Mouse (Mus musculus): ENCODE data around the gene Lmtk3.

Lmtk3 gene

GRCm38 (mm10) chr7:45783511-45784091, at the start of gene Lmtk3:
Gene Lmtk3 (plus strand): TSS chr7:45783738.
- DNase-seq (ENCODE audit: extremely low read depth, low read depth, low spot score) = no peak

GRCm38 (mm10) chr7:45739162-45739763, 44.3 kb upstream of the Lmtk3 start:
- DNase-seq (ENCODE audit: extremely low read depth, low read depth, low spot score) = no peak

GRCm38 (mm10) chr7:45739820-45740219, 43.7 kb upstream of the Lmtk3 start:
- DNase-seq (ENCODE audit: extremely low read depth, low read depth, low spot score) = no peak

DNA sequence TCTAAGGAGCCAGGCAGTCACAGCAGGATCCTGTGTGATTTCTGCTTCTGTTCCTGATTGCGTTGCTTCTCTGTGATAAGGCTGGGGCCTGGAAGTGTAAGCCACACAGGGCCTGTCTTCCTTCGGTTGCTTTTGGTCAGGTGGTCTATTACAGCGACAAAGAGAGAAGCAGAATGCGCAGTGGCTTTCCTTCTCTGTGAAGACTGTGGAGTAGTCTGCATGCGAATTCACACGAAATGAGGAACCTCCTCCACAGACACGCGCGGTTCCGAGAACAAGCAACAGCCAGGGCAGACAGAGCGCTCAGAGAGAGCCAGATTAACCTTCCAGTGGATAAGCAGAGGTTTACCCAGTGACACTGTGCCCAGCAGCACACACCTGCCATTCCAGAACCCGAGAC, 42.2 kb upstream of the Lmtk3 start:
- no peak for DNase-seq (ENCODE audit: extremely low read depth, low read depth, low spot score)

GRCm38 (mm10) chr7:45741777-45742176, 41.8 kb upstream of the Lmtk3 start:
- no peak for DNase-seq (ENCODE audit: extremely low read depth, low read depth, low spot score)

DNA sequence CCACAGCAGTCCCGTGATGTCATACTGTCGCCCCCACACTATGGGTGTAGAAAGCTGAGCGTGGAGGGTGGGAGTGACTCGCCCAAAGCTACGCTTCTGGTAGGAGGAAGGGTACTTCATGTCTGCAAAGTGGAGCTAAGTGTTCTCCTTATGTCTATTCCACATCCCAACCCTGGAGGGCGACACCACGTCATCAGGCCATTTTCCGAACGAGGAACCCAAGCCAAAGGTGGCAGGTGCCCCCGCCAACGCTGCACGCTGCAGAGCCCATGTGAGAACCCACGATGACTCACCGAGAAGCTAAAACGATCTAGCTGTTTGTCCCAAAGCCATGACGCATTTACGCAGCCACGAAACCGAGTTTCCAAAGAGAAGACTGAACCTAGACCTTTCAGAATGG, 41.2 kb upstream of the Lmtk3 start:
- DNase-seq (ENCODE audit: extremely low read depth, low read depth, low spot score) = no peak

GRCm38 (mm10) chr7:45744387-45744786, 39.2 kb upstream of the Lmtk3 start:
- DNase-seq (ENCODE audit: extremely low read depth, low read depth, low spot score) = no peak

DNA sequence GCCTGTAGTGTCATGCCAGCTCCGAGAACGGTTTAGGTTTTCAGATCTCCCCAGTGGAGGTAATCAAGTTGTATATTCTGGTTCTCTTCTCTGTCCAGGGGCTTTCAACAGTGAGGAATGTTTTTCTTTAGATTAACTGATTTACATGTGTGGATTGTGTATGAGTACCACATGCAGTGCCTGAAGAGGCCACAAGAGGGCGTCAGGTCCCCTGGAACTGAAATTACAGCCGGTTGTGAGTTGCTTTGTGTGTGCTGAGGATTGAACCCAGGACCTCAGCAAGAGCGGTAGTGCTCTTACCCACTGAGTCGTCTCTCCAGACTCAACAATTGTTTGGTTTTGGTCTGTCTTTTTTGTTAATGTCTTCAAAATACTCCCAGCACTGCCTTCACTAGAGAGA, 37.0 kb upstream of the Lmtk3 start:
- DNase-seq (ENCODE audit: extremely low read depth, low read depth, low spot score) = no peak

DNA sequence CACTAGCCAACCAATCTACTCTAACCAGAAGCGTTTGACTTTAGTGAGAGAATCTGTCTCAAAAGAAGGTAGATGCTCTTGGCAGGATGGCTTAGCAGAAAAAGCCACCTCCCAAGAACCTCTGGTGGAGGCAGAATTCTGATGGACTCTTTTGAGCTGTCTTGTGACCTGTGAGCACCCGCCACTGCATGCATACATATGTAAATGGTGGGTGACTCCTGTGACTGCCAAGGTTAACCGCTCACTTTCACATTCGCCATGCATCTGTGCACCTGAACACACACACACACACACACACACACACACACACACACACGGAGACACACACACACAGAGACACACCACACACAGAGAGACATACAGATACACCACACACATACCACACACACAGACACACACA, 36.1 kb upstream of the Lmtk3 start:
- no peak for DNase-seq (ENCODE audit: extremely low read depth, low read depth, low spot score)

DNA sequence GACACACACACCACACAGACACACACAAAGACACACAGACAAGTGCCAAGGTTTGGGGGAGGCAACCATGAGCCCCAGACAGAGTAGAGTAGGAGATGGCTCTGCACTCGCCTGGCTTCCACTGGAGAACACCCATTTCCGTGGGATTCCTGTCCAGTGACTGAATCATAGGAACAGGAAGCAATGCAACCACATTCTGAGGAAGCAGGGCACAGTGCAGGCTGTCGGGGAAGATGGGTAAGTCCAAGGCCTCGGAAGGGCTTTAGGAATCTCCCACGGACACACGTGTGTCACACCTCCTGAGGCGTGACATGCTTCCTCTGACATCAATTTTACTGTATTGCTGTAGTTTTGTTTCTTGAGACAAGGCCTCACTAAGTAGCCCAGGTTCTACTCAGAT, 35.4 kb upstream of the Lmtk3 start:
- no peak for DNase-seq (ENCODE audit: extremely low read depth, low read depth, low spot score)

DNA sequence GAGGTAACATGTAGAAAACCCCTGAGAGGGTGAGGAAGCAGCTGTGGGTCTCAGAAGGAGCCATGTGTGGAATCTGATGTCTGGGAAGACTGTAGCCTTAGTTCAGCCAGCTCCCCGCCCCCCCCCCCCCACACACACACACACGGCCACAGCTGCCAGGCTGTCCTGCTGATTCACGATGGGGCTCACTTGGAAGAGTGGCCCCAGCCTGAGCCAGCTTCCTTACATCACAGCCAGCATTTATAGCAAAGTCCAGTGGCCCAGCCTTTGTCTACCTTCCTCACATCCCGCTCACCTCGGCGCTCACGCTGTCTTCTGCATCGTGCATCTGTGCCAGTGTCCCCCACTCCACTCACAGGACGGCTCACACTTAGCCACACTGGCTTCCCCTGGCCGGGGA, 34.1 kb upstream of the Lmtk3 start:
- no peak for DNase-seq (ENCODE audit: extremely low read depth, low read depth, low spot score)

DNA sequence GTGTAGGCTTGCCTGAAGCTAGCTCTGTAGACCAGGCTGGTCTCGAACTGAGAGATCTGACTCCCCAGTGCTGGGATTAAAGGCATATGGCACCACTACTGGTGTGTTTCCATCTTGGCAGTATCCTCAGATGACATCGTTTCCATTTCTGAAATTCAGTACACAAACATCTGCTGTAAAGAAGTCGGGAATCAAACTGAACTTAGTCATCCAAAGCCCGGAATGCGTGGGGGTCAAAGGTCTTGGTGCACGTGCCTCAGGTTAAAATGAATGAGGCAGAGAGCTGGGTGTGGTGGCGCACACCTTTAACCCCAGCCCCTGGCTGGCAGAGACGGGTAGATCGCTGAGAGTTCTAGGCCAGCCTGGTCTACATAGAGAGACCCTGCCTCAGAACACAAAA, 33.4 kb upstream of the Lmtk3 start:
- no peak for DNase-seq (ENCODE audit: extremely low read depth, low read depth, low spot score)

- no peak for DNase-seq (ENCODE audit: extremely low read depth, low read depth, low spot score)
Observed at GRCm38 (mm10) chr7:45755703-45756102, 27.8 kb upstream of the Lmtk3 start.

- DNase-seq (ENCODE audit: extremely low read depth, low read depth, low spot score) = no peak
Observed at GRCm38 (mm10) chr7:45759400-45759799, 24.1 kb upstream of the Lmtk3 start.

DNA sequence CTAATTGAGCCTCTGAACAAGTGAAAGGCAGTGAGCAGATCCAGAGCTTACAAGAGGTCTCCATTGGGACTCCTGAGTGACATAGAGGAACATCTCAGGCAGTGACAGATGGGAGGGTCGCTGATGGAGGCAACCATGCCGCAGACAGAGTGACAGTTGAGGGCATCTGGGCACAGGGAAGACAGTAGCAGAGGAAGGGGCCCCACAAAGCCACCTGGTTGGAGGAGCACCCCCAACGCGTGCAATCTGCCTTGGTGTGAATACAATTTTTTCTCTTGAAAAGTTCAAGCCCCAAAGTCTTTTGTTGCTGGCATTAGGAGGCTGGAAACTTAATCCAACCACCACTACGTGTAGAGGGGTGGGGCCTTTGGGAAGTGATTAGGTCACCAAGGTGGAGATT, 23.4 kb upstream of the Lmtk3 start:
- DNase-seq (ENCODE audit: extremely low read depth, low read depth, low spot score) = no peak

- no peak for DNase-seq (ENCODE audit: extremely low read depth, low read depth, low spot score)
Observed at GRCm38 (mm10) chr7:45765995-45766394, 17.5 kb upstream of the Lmtk3 start.

GRCm38 (mm10) chr7:45766764-45767163, 16.8 kb upstream of the Lmtk3 start:
- DNase-seq (ENCODE audit: extremely low read depth, low read depth, low spot score) = no peak

DNA sequence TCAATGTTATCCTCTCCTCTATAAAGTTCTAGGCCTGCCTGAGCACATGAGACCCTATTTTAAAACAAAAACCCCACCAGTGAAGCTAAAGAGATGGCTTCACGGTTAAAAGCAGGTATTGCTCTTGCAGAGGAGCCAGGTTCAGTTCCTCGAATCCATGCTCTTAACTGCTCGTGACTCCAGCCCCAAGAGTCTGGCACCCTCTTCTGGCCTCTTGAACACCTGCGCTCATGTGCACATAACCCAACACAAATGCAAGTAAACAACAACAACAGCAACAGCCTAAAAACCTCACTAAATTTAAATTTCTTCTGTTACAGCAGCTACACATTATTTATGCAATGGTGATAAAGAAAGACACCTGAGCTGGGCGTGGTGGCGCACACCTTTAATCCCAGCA, 16.0 kb upstream of the Lmtk3 start:
- DNase-seq (ENCODE audit: extremely low read depth, low read depth, low spot score) = no peak

DNA sequence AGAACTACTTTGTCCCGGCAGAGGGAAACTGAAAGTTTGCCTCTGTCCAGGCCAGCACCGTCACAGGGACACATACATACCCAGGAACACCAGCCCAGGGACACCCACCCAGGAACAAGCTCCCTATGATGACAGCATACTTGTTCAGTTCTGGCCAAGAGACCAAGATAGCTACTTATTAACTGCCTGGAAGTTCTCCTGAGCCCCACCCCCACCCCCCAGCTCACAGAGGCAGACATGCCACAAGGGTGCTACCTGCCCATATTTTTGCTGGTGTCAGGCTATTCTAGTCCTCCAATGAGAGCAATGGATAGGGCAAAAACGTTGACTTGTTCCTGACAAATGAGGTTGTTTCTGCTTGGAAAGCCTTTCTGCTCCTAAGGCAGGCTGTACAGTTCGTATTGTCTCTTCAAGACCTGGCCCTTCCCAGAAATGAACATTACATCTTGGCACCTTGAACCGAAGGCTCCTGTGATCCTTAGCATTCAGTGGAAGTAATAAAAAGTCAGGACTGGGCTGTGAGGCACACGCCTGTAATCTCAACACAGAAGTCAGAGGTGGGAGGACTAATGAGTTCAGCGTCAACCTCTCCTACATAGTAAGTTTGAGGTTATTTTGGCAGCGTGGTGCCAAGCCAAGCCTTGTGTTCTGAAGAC, 13.0 kb upstream of the Lmtk3 start:
- DNase-seq (ENCODE audit: extremely low read depth, low read depth, low spot score) = no peak

DNA sequence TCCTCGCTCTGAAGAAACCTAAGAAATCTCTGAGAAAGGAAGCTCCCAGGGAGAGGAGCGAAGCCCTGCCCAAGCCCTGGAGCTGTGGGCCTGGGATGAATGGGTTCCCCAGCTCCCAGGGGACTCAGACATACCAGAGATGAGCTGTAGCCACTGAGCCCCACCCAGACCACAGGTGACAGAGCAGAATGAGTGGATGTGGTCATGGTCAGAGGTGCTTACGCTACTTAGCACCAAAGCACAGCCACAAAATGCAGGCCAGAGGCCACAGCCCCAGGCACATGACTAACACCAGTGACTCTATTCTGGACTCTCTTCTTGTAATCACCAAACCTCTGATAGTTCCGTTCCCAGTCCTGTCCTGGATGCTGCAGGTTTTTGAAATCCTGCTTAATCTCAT, 12.4 kb upstream of the Lmtk3 start:
- no peak for DNase-seq (ENCODE audit: extremely low read depth, low read depth, low spot score)

DNA sequence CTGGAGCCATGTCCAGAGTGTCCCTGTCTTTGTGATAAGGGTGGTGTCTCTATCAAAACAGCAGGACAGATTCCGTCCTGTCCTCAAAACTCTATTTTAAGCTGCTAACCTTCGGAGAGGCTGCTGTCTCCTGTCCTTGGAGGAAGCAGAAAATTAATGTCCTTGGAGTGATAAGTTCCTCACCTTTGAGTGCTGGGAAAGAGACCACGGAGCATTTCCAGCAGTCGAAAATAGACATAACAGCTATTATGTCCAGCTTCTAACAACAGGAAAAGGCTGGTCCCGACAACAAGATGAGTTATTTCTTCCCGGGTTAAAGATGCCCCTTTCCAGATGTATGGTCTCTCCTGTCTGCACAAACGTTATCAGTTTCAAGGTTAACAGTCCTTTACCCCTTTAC, 8.3 kb upstream of the Lmtk3 start:
- DNase-seq (ENCODE audit: extremely low read depth, low read depth, low spot score) = no peak

GRCm38 (mm10) chr7:45779081-45779641, 4.4 kb upstream of the Lmtk3 start:
- no peak for DNase-seq (ENCODE audit: extremely low read depth, low read depth, low spot score)
